In genomic region chr7:58732406-58732805, GRCm38 (mm10) we compare ENCODE assay signal across 22 mouse cellular contexts.
A peak's percentile ranks its signal among the peaks of the same experiment; 100 is the strongest.
DNase-seq lines count a peak whose midpoint lies in the region; ATAC-seq and TF ChIP-seq lines count a peak whose summit lies in the region.
"Had no signal": no experiment of that assay in that cellular context is flagged by ENCODE, and none has a peak within 500 bp of the region (broad histone marks: within the 10 kb centered on the region; RNA-seq: fewer than 3 reads in every experiment).

No protein-coding gene starts in this region.

- no peak for TF ChIP-seq EP300 in stomach, postnatal 0 days (optimal IDR thresholded peaks at IDR 0.05)

- no peaks in the 10 kb centered on the region for H3K9me3 ChIP-seq in stomach, embryonic 14.5 days (ENCODE audit: control insufficient read depth, low read depth, low read length)
- H3K9me3 ChIP-seq in stomach, postnatal 0 days (ENCODE audit: control insufficient read depth, low read length), result no peaks in the 10 kb centered on the region
- no peaks in the 10 kb centered on the region for H3K9me3 ChIP-seq in embryonic facial prominence, embryonic 12.5 days
- H3K9me3 ChIP-seq: embryonic facial prominence, embryonic 15.5 days; hindbrain, embryonic 10.5 days; limb, embryonic 13.5 days; liver, embryonic 13.5 days; stomach, embryonic 15.5 days had no signal

- TF ChIP-seq CTCF in stomach, postnatal 0 days (IDR thresholded peaks at IDR 0.05; ENCODE audit: low read depth), result no peak

- no peaks in the 10 kb centered on the region for H3K36me3 ChIP-seq in stomach, embryonic 14.5 days (ENCODE audit: control insufficient read depth, insufficient read depth, low read length)
- H3K36me3 ChIP-seq in stomach, postnatal 0 days (ENCODE audit: control insufficient read depth, insufficient read depth, low read length), result no peaks in the 10 kb centered on the region
- no peaks in the 10 kb centered on the region for H3K36me3 ChIP-seq in embryonic facial prominence, embryonic 12.5 days
- H3K36me3 ChIP-seq: embryonic facial prominence, embryonic 15.5 days; hindbrain, embryonic 10.5 days; limb, embryonic 13.5 days; liver, embryonic 13.5 days; stomach, embryonic 15.5 days had no signal

- H3K4me1 ChIP-seq in stomach, embryonic 14.5 days (ENCODE audit: control insufficient read depth, insufficient read depth, low read length), result peaks cover 24% of the 10 kb centered on the region
- H3K4me1 ChIP-seq in stomach, postnatal 0 days (replicated peaks; ENCODE audit: control insufficient read depth, insufficient read depth), result no peaks in the 10 kb centered on the region; the same call in 1 of the 2 replicates
- H3K4me1 ChIP-seq in embryonic facial prominence, embryonic 12.5 days, result peaks cover 15% of the 10 kb centered on the region; the same call in 1 of the 2 replicates

- WGBS in stomach, embryonic 14.5 days, result 32% methylated on average over 6 of the region's 6 CpGs
- 46% methylated on average over 6 of the region's 6 CpGs for WGBS in stomach, postnatal 0 days
- WGBS in embryonic facial prominence, embryonic 12.5 days, result 42% methylated on average over 6 of the region's 6 CpGs

- no peak overlapping the region for H3K4me2 ChIP-seq in stomach, embryonic 14.5 days (replicated peaks; ENCODE audit: low read depth, low read length)
- no peak overlapping the region for H3K4me2 ChIP-seq in stomach, postnatal 0 days (replicated peaks; ENCODE audit: low read depth)
- H3K4me2 ChIP-seq in embryonic facial prominence, embryonic 12.5 days (replicated peaks), result no peak overlapping the region
- H3K4me2 ChIP-seq: embryonic facial prominence, embryonic 15.5 days; limb, embryonic 13.5 days; liver, embryonic 13.5 days; lung, embryonic 14.5 days; stomach, embryonic 15.5 days had no signal

- no peak for ATAC-seq in stomach, embryonic 14.5 days (ENCODE audit: insufficient number of reproducible peaks, insufficient read depth, low FRiP score, low read depth)
- no peak for ATAC-seq in stomach, postnatal 0 days (ENCODE audit: low FRiP score, low TSS enrichment)
- ATAC-seq in embryonic facial prominence, embryonic 12.5 days (ENCODE audit: insufficient number of reproducible peaks, insufficient read depth, low FRiP score, low TSS enrichment), result 0 out of 2 replicates have a peak, but pooled peaks have one; percentile 22

- H3K27ac ChIP-seq in stomach, embryonic 14.5 days (ENCODE audit: low read length), result peak overlapping the region; percentile 52; the same call in 1 of the 2 replicates
- H3K27ac ChIP-seq in stomach, postnatal 0 days (replicated peaks), result no peak overlapping the region
- no peak overlapping the region for H3K27ac ChIP-seq in embryonic facial prominence, embryonic 12.5 days
- H3K27ac ChIP-seq: hindbrain, embryonic 10.5 days; limb, embryonic 13.5 days; liver, embryonic 13.5 days had no signal

- H3K27me3 ChIP-seq in stomach, embryonic 14.5 days (ENCODE audit: control insufficient read depth, insufficient read depth, low read length), result no peaks in the 10 kb centered on the region
- no peaks in the 10 kb centered on the region for H3K27me3 ChIP-seq in stomach, postnatal 0 days (ENCODE audit: control insufficient read depth, insufficient read depth, low read length)
- H3K27me3 ChIP-seq in embryonic facial prominence, embryonic 12.5 days, result no peaks in the 10 kb centered on the region
- H3K27me3 ChIP-seq: embryonic facial prominence, embryonic 15.5 days; limb, embryonic 13.5 days; liver, embryonic 13.5 days; stomach, embryonic 15.5 days had no signal

- no peak overlapping the region for H3K4me3 ChIP-seq in stomach, embryonic 14.5 days (ENCODE audit: low read depth, low read length)
- no peak overlapping the region for H3K4me3 ChIP-seq in stomach, postnatal 0 days (ENCODE audit: low read depth, low read length)
- H3K4me3 ChIP-seq in embryonic facial prominence, embryonic 12.5 days, result no peak overlapping the region
- H3K4me3 ChIP-seq: embryonic facial prominence, embryonic 15.5 days; hindbrain, embryonic 10.5 days; limb, embryonic 13.5 days; liver, embryonic 13.5 days; stomach, embryonic 15.5 days had no signal

- peak; percentile 26 for DNase-seq in layer of hippocampus, adult 9-11 months
- no peak for DNase-seq in layer of hippocampus, adult 11-12 months (ENCODE audit: low spot score)
- DNase-seq in stomach, postnatal 0 days (ENCODE audit: low spot score), result no peak
- peak; percentile 22 for DNase-seq in embryo, embryonic 10.5 days (ENCODE audit: low spot score)
- DNase-seq in cerebellum, adult 11-12 months, result no peak
- no peak for DNase-seq in spleen, postnatal 14 days (ENCODE audit: low spot score in 2 of 2)
- DNase-seq: adrenal gland, postnatal 10 days; cerebellum, adult 11 months; cerebellum, postnatal 25 days; gastrocnemius, postnatal 10 days; kidney, adult 18-20 months; kidney, postnatal 10 days; liver, embryonic 13.5 days; lung, embryonic 14.5 days; lung, postnatal 36 days; spleen, adult 18-20 months had no signal

- H3K9ac ChIP-seq in stomach, embryonic 14.5 days (replicated peaks; ENCODE audit: low read depth, low read length), result no peak overlapping the region
- no peak overlapping the region for H3K9ac ChIP-seq in stomach, postnatal 0 days (ENCODE audit: low read length)
- H3K9ac ChIP-seq in embryonic facial prominence, embryonic 12.5 days, result no peak overlapping the region
- H3K9ac ChIP-seq: embryonic facial prominence, embryonic 15.5 days; limb, embryonic 13.5 days; liver, embryonic 13.5 days; lung, embryonic 14.5 days; stomach, embryonic 15.5 days had no signal

Comparison
In these comparisons a context has a peak if more than half of its experiments do, and no peak if none do; other contexts are left out.
1. DNase-seq: peak in layer of hippocampus, adult 9-11 months (single experiment) and embryo, embryonic 10.5 days (single experiment); none in layer of hippocampus, adult 11-12 months (single experiment), stomach, postnatal 0 days (single experiment), cerebellum, adult 11-12 months (single experiment) and spleen, postnatal 14 days (0 of 2).